Mouse (Mus musculus) layer of hippocampus, adult 2 months (tissue): Measurements from ENCODE around the gene Nr2f2. TPM values are rescaled to one million over a fixed set of nuclear protein-coding genes. Genes with fewer than 3 reads are reported as not detected.

Experiments used
- DNase-seq, 2 experiments: peaks; one replicate each; pipeline ENCODE4 v3.0.0; 2022; ENCODE audit warnings: low spot score in 2 of 2
- H3K27ac ChIP-seq: fragments of 200-600 bp; 2 replicates; pipeline ENCODE4 v1.8.1; 2022
- H3K4me3 ChIP-seq: fragments of 200-600 bp; 2 replicates; pipeline ENCODE4 v1.8.1; 2022; ENCODE audit warnings: mild to moderate bottlenecking
- CTCF ChIP-seq: fragments of 200-600 bp; conservative IDR thresholded peaks from 2 replicates; pipeline ENCODE4 v1.8.1; 2022; ENCODE audit warnings: antibody characterized with exemption, mild to moderate bottlenecking, moderate library complexity
- total RNA-seq, 2 experiments: library from RNA; stranded (reverse); gene quantifications; 2 replicates each; pipeline ENCODE4 v1.2.3; 2021

Nr2f2 gene
- total RNA-seq, 2 experiments from 2014 or later: 35.8 to 48.5 TPM

DNA sequence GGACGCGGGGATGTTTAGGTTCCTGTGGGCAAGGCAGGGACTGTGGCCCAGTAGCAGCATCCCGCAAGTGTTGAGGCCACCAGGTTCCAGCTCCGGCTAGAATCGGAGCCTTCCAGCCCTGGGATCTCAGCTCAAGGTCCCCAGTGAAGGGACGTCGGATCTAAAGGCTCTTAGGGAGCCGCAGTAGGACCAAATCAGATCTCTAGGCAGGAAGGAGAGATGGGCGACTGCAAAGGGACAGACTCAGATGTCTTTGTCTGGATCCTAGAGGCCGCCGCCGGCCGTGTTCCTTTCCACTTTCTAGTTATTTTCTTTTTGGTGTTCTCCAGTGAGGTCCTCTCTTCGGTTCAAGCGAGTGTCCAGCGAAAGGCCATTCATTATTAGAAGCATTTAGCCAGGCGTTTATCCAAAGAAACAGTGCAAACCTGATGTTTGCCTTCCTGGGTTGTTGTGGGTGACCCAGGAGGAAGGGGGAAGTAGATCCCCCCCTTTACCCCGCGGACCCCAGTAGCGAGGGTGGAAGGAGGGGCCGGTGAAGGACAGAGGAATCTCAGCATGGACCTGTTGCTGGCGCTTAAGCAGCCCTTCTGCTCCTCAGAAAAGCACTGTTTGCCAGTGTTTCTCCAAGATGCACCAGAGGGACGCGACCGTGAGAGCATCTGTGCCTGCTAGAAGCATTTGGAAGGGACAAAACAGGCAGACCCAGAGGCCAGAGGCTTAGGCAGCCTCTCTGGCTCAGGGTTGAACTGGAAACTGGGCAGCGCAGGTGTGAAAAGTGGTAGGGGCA is 34.3 kb downstream of the Nr2f2 start:
- TF ChIP-seq CTCF: no peak
- no peak for DNase-seq
- H3K4me3 ChIP-seq: peak overlapping the region; percentile 39
- H3K27ac ChIP-seq: peak overlapping the region; percentile 55; the same call in 1 of the 2 replicates

DNA sequence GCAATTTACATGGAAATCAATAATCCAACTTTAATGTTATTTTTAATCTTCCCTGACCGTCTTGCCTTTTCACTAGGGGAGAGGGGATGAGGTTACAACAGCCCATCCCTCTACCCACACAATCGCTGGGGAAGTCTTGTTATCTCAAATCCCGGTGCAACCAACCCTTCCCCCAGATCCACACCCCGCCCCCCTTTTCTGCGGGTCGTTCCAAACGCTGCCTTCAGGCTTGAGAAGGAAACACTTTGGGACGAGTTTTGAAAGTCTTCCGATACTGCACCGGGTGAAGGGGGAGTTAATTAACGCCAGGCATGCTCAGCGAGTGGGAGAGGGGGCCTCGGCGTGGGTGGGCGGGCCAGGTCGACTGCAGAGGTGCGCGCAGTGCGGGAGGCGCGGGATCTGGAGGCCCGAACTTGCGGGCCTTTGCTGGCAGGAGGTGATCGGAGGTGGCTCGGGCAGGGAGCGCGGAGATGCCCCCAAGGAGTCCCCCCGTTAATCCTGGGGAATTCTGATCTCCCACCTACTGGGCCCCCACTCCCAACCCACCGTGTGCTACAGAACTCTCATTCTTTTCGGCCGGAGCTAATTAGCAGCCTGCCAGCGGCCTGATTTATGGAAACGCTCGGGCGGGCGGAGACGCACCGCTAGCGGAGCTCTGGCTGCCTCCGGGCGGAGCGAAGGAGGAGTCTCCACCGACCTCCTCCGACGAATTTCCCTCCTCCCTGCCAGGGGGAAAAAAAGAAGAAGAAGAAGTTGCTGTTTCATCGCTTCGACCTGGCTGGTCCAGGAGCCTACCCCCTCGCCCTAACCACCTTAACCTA is 35.1 kb downstream of the Nr2f2 start:
- peak overlapping the region; percentile 39 for H3K4me3 ChIP-seq
- TF ChIP-seq CTCF: no peak
- peak overlapping the region; percentile 55; the same call in 1 of the 2 replicates for H3K27ac ChIP-seq

DNA sequence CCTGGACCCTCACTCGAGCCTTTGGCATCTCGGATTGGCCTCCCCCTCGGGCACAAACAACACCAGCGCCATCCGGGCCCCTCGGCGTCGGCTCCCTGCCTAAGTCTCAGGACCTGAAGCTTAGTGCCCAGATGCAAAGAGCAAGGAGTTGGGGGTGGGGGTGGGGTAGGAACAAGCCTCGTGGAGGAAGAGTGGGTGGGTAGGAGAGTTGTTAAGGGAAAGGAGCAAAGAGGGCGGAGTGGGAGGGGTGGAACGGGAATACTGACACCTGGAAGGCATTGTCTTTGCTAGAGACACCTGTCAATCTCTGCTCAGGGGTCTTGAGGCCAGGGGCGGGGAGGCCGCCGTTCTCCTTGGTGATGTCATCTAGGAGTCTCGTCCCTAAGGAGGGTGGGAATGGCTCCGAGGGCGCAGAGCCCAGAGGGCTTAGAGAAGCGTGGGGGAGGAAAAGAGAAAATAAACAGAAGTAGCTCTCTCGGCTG is 35.7 kb downstream of the Nr2f2 start:
- TF ChIP-seq CTCF: no peak
- H3K4me3 ChIP-seq: peak overlapping the region; percentile 39
- no peak overlapping the region; the same call in 1 of the 2 replicates for H3K27ac ChIP-seq
- DNase-seq: no peak

More for the DNA sequence above, 35.1 kb downstream of the Nr2f2 start:
- DNase-seq: no peak

DNA sequence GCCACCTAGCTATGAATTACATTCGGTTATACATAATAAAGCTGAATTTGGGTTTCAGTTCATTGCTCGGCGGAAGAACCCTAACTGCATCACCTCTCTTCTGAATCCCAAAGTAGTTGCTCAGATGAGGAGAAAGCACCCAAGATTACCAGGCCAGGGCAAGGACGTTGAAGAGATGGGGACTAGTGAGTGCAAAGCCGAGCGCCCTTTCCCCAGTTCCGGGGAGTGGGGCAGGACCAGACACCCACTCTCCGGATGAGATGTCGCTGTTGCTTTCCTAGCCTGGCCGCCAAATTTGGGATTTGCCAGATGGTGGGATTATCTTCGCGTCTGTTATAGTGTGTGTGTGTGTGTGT is 36.4 kb downstream of the Nr2f2 start:
- no peak for DNase-seq
- TF ChIP-seq CTCF: no peak
- Histone ChIP-seq H3K27ac (no peak overlapping the region), H3K4me3 (no peak overlapping the region)

DNA sequence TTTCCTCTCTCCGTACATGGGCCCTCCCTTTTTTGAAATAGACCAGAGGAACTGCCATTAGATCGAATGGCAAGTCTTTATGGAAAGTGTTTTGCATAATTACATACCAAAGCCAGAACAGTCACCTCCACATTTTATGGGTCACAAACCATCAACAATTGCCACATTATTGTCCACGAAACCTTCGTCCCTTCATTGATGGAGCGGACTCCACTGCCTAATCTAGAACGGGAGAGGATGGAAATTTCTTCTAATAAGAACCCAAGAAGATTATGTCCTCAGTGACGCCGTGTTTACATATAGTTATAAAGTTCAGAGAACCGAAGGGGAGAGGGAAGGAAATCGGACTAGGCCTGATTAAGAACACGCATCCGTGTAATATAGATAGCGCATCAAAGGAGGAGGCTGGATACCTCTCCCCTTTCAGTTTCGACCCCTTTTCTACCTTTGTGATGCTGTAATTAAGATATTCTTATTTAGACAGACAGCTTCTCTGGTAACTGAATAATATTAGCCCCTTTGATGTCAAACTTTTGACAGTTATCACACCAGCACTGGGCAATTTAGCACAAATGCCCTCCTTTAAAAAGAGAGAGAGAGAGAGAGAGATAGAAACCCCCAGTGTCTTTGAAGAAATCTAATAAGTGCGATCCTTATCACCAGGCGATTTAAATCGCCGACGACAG is 36.9 kb downstream of the Nr2f2 start:
- no peak overlapping the region for H3K27ac ChIP-seq
- no peak overlapping the region for H3K4me3 ChIP-seq
- no peak for TF ChIP-seq CTCF
- no peak for DNase-seq

DNA sequence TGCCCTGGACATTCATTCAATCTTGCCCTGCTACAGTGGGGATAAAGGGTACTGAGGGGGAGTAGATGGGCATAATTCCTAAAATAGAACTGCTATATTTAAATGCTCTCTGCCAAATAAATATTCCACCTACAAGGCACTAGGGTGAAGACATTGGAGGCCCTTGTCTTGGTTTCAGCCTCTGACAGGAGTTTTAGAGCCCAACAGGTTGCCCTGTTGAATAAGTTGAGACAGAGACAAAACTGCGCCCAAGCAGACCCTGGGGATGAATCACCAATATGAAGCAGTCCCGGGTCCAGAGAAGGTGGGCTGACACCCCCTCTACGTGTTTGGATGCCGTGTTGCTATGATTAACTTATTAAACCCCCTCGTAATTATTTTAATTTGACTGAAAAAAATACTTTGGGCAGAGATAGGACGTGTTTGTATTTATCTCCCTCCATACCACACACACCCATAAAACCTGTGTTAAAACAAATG is 37.5 kb downstream of the Nr2f2 start:
- DNase-seq: no peak
- H3K4me3 ChIP-seq: no peak overlapping the region
- TF ChIP-seq CTCF: no peak
- no peak overlapping the region for H3K27ac ChIP-seq

DNA sequence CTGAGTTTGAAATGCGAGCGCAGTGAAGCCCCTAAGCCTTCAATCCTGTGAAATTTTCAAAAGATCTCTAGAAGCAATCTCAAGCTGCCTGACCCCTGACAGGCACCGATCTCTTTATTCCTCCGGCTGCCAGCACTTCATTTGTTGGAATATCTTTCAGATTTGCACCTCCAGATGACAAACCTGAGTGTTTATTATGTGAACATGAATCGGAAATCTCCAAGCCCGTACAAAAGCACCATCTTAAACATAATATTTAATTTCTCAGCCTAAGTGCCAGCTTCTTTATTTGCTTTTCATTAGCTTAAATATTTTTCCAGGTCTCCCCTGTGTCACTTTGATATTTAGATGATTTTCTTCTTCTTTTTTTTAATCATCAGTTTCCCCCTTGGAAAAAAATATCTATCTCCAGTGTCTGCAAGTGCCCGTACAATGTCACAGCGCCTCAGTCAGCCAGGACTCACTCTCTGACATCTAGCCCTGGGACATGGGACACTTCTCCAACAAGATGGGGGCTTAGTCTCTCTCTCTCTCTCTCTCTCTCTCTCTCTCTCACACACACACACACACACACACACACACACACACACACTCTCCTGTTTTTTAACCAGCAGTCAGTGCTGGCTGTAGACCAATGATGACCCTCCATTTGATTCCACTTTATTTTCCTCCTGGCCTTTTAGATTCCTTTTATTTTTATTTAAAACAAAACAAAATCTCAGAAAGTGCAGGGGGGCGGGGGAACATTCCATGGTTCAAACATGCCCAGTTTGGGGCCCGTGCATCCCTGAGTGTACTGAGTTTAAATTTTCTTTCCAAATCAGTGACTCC is 38.1 kb downstream of the Nr2f2 start:
- no peak for DNase-seq
- no peak overlapping the region for H3K27ac ChIP-seq
- TF ChIP-seq CTCF: no peak
- no peak overlapping the region for H3K4me3 ChIP-seq

DNA sequence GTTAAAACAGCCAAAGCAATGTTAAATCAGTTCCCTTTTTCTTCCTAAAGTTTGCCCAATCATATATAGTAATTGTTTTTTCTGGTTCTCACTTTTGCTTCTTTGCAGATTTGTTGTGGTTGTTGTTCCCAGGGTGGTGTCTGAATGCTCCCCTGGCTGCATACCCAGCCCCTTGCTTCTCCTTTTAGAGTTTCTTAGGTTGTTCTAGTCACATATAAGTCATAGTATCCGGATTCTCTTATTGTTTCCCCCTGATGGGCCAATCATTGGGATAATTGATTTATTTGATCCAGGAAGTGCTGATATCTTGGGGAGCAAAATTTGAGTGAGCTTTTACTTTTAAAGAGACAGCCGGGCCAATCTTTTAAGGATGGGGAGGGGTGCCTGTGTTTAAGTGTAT is 39.3 kb downstream of the Nr2f2 start:
- no peak overlapping the region for H3K27ac ChIP-seq
- DNase-seq: no peak
- TF ChIP-seq CTCF: no peak

DNA sequence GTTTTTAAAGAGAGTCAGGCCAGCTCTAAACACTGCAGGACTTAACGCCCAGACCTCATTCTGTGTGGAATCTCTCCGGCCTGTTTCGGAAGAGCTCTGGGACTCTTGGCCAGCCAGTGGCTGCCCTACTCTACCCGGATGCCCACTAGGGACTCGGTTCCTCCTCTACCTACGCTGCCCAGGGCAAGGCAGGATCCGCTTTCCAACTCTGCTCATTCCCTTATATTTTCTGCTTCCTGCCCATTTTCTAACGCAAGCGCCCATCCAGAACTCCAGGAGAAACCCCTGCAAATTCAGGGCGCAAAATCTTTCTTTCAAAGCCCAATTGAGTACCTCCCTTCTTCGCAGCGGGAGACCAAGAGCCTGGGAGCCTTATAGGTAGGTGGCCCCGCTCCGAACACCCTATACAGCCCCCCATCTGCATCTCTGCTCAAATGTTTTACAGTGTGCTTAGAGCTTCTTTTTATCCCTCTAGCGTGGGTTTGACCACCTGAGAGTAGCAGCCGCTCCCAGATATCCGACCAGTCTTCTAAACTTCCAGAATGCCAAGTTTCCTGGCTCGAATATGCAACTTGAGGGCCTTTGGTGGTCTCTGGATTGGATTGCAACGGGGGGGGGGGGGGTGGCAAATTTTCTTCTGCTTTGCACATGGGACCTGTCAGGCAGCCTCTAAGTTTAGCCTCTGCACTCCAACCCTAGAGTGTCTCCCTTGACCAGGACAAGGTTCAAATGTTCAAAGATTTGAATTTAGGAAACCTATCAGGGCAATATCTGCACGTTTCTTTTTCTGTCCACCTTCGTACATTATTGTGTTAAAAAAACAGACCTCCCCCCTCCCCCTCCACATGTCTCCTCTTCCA is 40.1 kb downstream of the Nr2f2 start:
- no peak for DNase-seq
- Histone ChIP-seq H3K4me3 (no peak overlapping the region), H3K27ac (no peak overlapping the region)
- no peak for TF ChIP-seq CTCF

More for the DNA sequence above, 39.3 kb downstream of the Nr2f2 start:
- no peak overlapping the region for H3K4me3 ChIP-seq

DNA sequence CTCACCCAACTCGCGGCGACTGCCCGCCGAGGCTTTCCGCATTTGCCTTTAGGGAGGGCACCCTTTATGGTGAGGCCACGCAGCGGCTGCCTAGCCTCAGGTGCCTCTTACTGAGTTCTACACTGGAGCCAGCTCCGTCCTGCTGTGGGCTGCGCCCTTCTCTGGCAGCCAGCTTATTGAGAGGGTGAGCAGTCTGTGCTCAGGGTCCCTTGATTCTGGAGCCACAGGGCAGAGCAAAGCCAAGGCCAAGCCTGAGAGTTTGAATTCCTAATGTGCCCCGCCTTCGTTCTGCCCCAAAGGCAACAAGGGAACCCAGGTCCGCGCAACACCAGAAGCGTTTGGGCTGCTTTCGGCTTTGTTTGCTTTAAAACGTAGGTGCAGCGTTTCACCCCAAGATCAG is 41.2 kb downstream of the Nr2f2 start:
- DNase-seq: no peak
- Histone ChIP-seq H3K27ac (no peak overlapping the region), H3K4me3 (no peak overlapping the region)
- no peak for TF ChIP-seq CTCF

DNA sequence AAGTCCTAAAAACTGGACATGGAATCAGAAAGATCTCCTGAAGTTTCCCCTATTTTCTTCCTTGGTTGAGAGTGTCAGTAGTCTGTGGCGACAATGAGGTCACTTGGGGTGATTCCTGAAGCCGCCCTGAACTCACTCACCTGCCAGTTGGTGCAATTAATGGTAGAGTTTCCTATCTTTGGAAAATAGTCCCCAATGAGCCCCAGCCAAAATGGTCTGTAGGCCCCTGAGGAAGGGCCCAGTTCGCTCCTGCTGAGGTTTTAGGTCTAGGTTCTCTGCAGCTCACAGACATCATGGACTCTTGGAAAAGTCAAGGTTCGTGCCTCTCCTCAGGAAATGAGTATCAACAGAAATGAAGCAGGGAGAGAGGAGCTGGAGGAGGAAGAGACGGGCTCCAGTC is 42.0 kb downstream of the Nr2f2 start:
- H3K27ac ChIP-seq: no peak overlapping the region
- DNase-seq: no peak
- H3K4me3 ChIP-seq: no peak overlapping the region
- TF ChIP-seq CTCF: no peak

DNA sequence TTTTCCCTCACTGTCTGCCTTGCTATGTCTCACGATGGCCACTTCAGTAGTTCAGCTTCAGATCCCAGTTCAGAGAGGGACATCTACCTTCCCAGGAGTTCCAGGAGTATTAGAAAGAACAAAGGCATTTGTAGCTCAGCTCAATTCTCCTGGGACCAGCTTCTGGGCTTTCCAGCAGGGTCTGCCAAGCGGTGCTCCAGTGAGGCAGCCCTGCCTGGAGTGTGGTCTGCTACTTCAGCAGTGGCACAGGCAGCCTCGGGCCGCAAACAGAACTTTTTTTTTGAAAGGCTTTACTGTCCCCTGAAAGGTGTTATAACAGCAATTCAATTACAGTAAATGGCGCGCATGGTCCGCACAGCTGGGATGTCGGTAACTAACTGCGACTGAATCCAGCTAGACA is 42.5 kb downstream of the Nr2f2 start:
- no peak for DNase-seq
- H3K27ac ChIP-seq: no peak overlapping the region
- no peak overlapping the region for H3K4me3 ChIP-seq
- TF ChIP-seq CTCF: no peak
